Mouse (Mus musculus) activated CD4-positive, CD25-positive, alpha-beta regulatory T cell, adult 4 months (primary cell): ENCODE results near the gene Zfp148. TPM values are rescaled to one million over a fixed set of nuclear protein-coding genes. Genes with fewer than 3 reads are reported as not detected.

Experiments
- ATAC-seq: one replicate; pipeline ENCODE4 v1.8.0; 2017
- polyA plus RNA-seq, 2 experiments: library from polyadenylated mRNA; unstranded; fragments of 100-300 nt; shearing (Covaris generic); gene quantifications; one replicate each; pipeline ENCODE4 v1.2.1; 2017

The Zfp148 gene
- polyA plus RNA-seq, 2 experiments from 2014 or later, result 45.4 to 46.4 TPM

DNA sequence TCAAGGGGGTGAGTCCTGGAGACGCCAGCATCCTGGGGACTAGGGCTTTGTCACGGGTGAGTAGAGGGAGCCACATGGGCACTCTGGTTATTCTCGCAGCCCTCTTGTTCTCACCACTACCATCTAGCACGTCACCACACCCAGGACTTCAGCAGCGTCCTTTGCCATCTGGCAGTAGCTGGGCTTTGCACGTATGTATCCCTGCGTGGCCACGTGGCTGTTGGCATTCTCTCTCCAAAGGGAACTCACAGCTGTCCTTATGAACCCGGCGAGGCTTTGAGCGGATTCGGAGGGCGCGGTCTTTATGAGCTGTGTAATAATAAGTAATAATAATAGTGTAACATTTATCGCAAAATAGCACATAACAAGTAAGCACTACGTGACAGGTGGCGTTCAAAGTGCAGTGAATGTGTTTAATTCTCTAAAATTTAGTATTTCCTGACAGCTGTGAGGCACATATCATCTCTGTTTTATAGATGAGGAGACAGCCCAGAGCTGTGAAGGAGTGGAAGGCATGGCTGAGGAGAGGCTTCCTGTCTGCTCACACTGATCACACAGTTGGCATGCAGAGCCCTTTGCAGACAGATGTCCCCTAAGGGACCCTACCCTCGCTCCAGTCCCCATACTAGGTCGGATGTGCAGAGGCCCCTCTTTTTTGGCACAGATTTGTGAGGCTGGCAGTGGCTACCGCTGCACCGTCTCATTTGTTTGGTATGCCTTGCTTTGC, 157.0 kb downstream of the Zfp148 start:
- no peak for ATAC-seq

DNA sequence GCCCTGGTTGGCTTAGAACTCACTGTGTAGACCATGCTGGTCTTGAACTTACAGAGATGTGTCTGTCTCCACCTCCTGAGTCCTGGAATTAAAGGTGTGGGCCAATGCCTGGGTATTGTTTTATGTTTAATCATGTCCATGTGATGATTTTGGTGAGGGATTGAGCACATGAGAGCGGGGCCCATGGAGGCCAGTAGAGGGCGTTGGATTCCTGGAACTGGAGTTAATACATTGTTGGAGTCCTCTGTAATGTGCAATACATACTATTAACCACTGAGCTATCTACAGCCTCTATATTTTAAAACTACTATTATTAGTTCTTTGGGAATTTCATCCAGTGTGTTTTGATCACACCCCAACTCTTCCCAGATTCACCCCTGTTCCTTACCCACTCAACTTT, 163.7 kb downstream of the Zfp148 start:
- no peak for ATAC-seq

DNA sequence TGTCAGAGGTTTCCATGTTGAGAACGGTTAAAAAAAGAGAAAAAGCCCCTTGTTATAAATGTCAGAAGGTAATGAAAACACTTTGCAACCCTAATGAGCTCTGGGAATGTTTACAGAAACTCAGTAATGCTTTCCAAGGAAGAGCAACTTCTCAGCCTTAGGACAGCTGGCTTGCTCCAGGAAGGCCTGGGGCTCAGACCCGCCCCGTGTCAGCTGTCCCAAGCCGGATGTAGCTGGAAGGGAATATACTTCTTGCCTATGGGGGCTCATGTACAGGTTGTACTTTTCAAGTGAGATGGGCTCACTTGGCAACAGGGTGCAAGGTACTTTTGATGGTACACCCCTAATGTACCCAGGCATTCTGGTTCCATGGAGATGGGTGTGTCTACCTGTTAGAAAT, 164.9 kb downstream of the Zfp148 start:
- ATAC-seq, result no peak

DNA sequence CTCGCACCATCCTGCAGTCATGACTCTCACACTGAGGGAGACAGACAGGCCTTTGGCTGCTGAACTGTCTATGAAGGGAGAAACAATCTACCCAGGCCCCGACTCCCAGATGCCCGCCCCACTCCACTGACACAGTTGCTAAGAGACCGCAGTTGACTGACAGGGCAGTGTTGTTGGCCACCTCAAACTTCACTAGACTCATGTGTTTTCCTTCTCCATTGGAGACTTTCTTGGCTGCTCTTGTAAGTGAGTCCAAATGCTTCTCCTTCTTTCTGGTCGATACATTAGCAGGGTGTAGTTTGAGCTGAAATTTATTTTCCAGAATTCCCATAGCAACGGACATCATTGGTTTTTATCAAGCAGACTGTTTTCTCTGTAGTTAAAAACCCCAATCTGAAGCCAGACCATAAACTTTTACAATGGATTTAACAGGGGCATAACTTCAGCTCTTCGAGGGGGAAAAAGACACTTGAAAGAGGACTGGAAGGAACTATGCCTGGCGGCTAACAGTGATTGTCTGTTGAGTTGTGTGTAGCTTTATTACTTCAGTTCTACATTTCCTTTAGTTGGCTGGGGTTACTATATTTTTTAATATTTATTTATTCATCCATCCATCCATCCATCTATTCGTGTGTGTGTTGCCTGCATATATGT, 173.2 kb downstream of the Zfp148 start:
- ATAC-seq, result no peak

Other genes starting within 250 kb of the Zfp148 start
- gene Osbpl11, start 195.8 kb upstream of the Zfp148 start, polyA plus RNA-seq, result 1 to 10 TPM; 5.7 to 7.5 TPM
- 100 to 1,000 TPM; 109 to 115 TPM for gene Snx4, start 129.4 kb upstream of the Zfp148 start, polyA plus RNA-seq
- gene Slc12a8, start 136.5 kb downstream of the Zfp148 start, polyA plus RNA-seq, result 1 to 10 TPM; 3.4 to 6.0 TPM